Mouse (Mus musculus): Measurements from ENCODE around the gene Fut9.
A peak's percentile ranks its signal among the peaks of the same experiment; 100 is the strongest.

Gene Fut9

GRCm38 (mm10) chr4:25799476-25800283 is at the start of gene Fut9:
Gene Fut9 (minus strand): TSS chr4:25800244.
- peak; percentile 86 for DNase-seq

GRCm38 (mm10) chr4:25815783-25816182 is 15.7 kb upstream of the Fut9 start:
- no peak for DNase-seq

GRCm38 (mm10) chr4:25813340-25813739 is 13.3 kb upstream of the Fut9 start:
- no peak for DNase-seq

GRCm38 (mm10) chr4:25810058-25810457 is 10.0 kb upstream of the Fut9 start:
- DNase-seq = no peak

- DNase-seq = no peak
These were observed 1.7 kb upstream of the Fut9 start for GRCm38 (mm10) chr4:25801751-25802150.

GRCm38 (mm10) chr4:25800284-25800616 is 206 bp upstream of the Fut9 start:
- DNase-seq = no peak

GRCm38 (mm10) chr4:25799051-25799475 is 981 bp downstream of the Fut9 start:
- DNase-seq = no peak

GRCm38 (mm10) chr4:25798412-25798811 is 1.6 kb downstream of the Fut9 start:
- no peak for DNase-seq

- no peak for DNase-seq
These were observed 3.9 kb downstream of the Fut9 start for GRCm38 (mm10) chr4:25796149-25796548.

GRCm38 (mm10) chr4:25785276-25785675 is 14.8 kb downstream of the Fut9 start:
- DNase-seq = no peak

GRCm38 (mm10) chr4:25768657-25769056 is 31.4 kb downstream of the Fut9 start:
- DNase-seq = no peak

GRCm38 (mm10) chr4:25763091-25763490 is 37.0 kb downstream of the Fut9 start:
- DNase-seq = no peak

- DNase-seq = no peak
These were observed 42.0 kb downstream of the Fut9 start for GRCm38 (mm10) chr4:25757909-25758548.

- no peak for DNase-seq
These were observed 58.5 kb downstream of the Fut9 start for GRCm38 (mm10) chr4:25741553-25741952.

GRCm38 (mm10) chr4:25738782-25739181 is 61.3 kb downstream of the Fut9 start:
- DNase-seq = no peak

GRCm38 (mm10) chr4:25721576-25721975 is 78.5 kb downstream of the Fut9 start:
- no peak for DNase-seq

- DNase-seq = no peak
These were observed 86.1 kb downstream of the Fut9 start for GRCm38 (mm10) chr4:25713907-25714306.

- DNase-seq = no peak
These were observed 115.1 kb downstream of the Fut9 start for GRCm38 (mm10) chr4:25684976-25685375.

GRCm38 (mm10) chr4:25664196-25664595 is 135.8 kb downstream of the Fut9 start:
- DNase-seq = no peak

GRCm38 (mm10) chr4:25661204-25661727 is 138.8 kb downstream of the Fut9 start:
- no peak for DNase-seq

- DNase-seq = no peak
These were observed 141.3 kb downstream of the Fut9 start for GRCm38 (mm10) chr4:25658792-25659191.

GRCm38 (mm10) chr4:25651902-25652301 is 148.1 kb downstream of the Fut9 start:
- no peak for DNase-seq

- DNase-seq = no peak
These were observed 151.9 kb downstream of the Fut9 start for GRCm38 (mm10) chr4:25648107-25648506.

GRCm38 (mm10) chr4:25647593-25647992 is 152.5 kb downstream of the Fut9 start:
- no peak for DNase-seq

All from retina, postnatal 1 day (tissue).